Mouse (Mus musculus) WW6 (cell line): ENCODE data around the gene Krcc1.
"Not testable (repeated sequence)": the region's sequence is repeated elsewhere in the genome, so short reads cannot be mapped to it uniquely, and the experiment has no call there.

ENCODE experiments used
- DNase-seq: peaks from one replicate; pipeline ENCODE4 v3.0.0-alpha.2; 2013; ENCODE audit warnings: low read depth, low spot score

Krcc1 gene

DNA sequence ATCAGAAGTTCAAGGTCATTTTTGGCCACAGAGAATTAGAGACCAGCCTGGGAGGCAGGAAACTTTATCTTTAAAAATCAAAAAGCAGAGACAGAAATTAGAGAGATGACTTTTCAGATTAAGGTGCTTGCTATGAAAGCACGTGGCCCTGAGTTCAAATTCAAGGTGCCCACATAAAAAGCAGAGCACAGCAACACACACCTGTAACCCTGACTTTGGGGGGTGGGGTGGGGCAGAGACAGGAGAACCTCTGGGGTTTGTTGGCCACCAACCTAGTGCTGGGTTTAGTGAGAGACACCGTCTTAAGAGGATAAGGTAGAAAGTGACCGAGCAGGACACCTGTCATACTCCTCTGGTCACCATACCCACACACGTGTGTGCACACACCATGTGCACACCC lies 60.0 kb downstream of the Krcc1 start:
- not testable (repeated sequence) for DNase-seq

DNA sequence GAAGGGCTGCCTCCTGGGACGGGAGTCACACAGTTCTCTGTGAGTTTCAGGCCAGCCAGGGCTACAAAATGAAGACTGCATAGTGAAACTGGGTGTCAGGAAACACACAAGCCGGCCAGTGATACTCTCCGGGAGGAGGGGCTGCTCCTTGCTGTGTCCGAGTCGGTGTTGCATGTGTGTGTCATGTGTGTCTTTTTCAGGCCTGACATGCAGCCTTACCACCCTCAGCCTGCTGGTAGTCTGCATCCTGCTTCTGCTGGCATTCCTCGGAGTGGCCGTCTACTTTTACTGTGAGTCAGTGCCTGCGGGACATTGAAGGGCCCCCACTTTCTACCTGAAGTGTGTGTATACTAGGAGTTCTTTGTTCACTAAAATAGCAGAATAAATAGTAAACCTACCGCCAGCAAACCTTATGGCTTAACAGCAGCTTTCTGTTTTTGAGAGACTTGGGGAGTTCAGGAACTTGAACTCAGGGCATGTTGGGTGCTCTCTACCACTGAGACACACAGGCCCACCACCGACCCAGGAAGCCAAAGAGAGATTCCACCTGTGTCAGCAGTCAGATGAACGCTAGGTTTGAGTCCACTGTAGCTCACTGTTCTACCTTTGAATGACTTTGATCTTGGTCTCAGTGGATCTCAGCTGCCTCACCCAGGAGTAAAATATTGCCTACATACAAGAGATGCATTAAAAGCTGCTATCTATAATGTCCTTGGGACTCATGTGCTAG lies 60.9 kb downstream of the Krcc1 start:
- DNase-seq: no peak

DNA sequence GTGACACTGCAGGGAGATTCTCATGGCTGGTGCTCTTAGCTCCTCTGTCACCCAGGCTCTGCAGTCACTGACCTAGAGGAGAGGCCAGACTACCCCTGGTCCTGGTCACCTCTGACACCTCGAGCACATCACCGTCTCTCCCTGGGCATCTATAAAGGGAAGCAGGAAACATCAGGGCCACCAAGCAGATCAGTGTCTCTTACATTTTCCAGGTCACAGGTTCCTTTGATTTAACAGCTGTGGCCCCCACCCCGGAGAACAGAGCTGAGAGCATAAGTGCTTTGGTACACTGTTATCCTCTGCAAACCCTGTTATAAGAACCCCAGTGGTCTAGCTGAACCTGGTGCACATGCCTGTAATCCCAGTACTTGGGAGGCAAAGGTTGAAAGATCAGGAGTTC lies 61.6 kb downstream of the Krcc1 start:
- no peak for DNase-seq

GRCm38 (mm10) chr6:71333578-71334273 lies 62.2 kb downstream of the Krcc1 start:
- DNase-seq: no peak
